Mouse (Mus musculus) central nervous system, embryonic 14 days (tissue): ENCODE results near the gene Haus3. TPM values are rescaled to one million over a fixed set of nuclear protein-coding genes. Genes with fewer than 3 reads are reported as not detected.

Source experiments
- polyA plus RNA-seq: library from polyadenylated mRNA; depleted of rRNA; stranded (reverse); fragments of >200 nt; gene quantifications from 2 replicates; pipeline ENCODE4 v1.2.3, GENCODE M21; 2012; rRNA removed

Haus3 gene
- polyA plus RNA-seq: 7.7 and 8.1 TPM in 2 replicates

GRCm38 (mm10) chr5:34168950-34169891 lies at the start of gene Haus3, which contains the start of gene Poln:
TSS of gene Haus3 (minus strand) at chr5:34169527.
TSS of gene Poln (minus strand) at chr5:34169448.

GRCm38 (mm10) chr5:34187601-34188316 lies 18.4 kb upstream of the Haus3 start, which contains the start of gene Mxd4:
TSS of gene Mxd4 (minus strand) at chr5:34187720.

Other genes with a start within 250 kb of the Haus3 start
- gene Nelfa, start 233.1 kb downstream of the Haus3 start, polyA plus RNA-seq: 52.6 and 53.4 TPM in 2 replicates
- gene Gm1673, start 186.1 kb downstream of the Haus3 start, polyA plus RNA-seq: 453 and 489 TPM in 2 replicates
- gene Nat8l, start 173.5 kb downstream of the Haus3 start, polyA plus RNA-seq: 14.0 and 15.3 TPM in 2 replicates
- gene Poln, start 79 bp downstream of the Haus3 start, polyA plus RNA-seq: 0.80 and 0.84 TPM in 2 replicates
- gene Mxd4, start 18.2 kb upstream of the Haus3 start, polyA plus RNA-seq: 86.1 and 87.5 TPM in 2 replicates
- gene Zfyve28, start 118.9 kb upstream of the Haus3 start, polyA plus RNA-seq: 6.0 and 6.1 TPM in 2 replicates
- gene Cfap99, start 119.1 kb upstream of the Haus3 start, polyA plus RNA-seq: 0.08 and 0.10 TPM in 2 replicates
- gene Rnf4, start 166.8 kb upstream of the Haus3 start, polyA plus RNA-seq: 116 and 118 TPM in 2 replicates
- gene Fam193a, start 200.4 kb upstream of the Haus3 start, polyA plus RNA-seq: 67.7 and 71.5 TPM in 2 replicates